Mouse (Mus musculus) heart, postnatal 10 days (tissue): ENCODE results near the gene Hook2. TPM values are rescaled to one million over a fixed set of nuclear protein-coding genes. Genes with fewer than 3 reads are reported as not detected.

Experiments used
- DNase-seq, 2 experiments: peaks; one replicate each; pipeline ENCODE4 v3.0.0; 2021
- intact Hi-C: fragments of 180-260 bp; cut with DNase I; formaldehyde crosslinking; loops from one replicate; pipeline ENCODE4 v1.15.1; 2025
- total RNA-seq, 2 experiments: library from RNA; stranded (reverse); gene quantifications; 2 replicates each; pipeline ENCODE4 v1.2.3; 2021

Hook2 gene
- total RNA-seq: 1 to 10 TPM; 1.8 to 2.3 TPM

DNA sequence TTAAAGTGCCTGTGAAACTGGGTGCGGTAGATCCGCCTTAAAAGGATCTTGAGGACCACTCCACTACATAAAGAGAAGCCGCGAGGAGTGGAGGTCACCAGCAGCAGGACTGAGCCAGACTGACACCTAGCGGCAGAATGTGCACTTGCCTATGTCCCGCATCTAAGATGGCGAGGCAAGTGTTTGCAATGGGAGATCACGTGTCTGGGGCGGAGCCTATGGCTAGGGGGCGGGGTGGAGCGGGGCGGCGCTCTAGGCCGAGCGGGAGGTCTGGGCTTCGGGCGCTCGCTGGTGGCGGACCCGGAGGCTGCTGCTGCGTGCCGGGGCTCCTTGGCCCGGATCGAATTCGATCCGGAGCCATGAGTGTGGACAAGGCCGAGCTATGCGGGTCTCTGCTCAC lies at the start of gene Hook2:
Hook2 (plus strand) TSS at position 255 of the 400 bp plus-strand sequence.
- peak; percentile 98 to 99 for DNase-seq
- intact Hi-C loops: loop anchor here (1.0 kb wide), 1 partner anchor 16 kb away; no protein-coding TSS in a partner anchor

DNA sequence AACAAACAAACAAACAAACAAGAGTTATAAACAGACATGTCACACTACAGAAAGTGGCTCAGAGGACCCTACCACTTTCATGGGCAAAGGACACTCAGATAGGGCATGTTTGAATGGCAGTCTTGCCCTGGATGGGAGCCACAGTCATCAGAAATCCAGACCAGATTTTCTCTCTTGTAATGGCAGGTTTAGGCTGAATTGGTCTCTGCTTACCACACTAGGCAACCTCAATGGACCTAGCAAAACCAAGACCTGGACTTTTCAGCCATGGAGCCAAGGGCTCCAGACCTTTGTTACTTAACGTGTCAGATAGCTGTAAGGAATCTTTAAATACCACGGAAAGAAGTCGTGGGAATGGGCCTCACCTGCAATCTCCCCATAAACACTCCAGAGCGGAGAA lies 46.7 kb upstream of the Hook2 start:
- intact Hi-C loops: no loop called here
- no peak for DNase-seq

DNA sequence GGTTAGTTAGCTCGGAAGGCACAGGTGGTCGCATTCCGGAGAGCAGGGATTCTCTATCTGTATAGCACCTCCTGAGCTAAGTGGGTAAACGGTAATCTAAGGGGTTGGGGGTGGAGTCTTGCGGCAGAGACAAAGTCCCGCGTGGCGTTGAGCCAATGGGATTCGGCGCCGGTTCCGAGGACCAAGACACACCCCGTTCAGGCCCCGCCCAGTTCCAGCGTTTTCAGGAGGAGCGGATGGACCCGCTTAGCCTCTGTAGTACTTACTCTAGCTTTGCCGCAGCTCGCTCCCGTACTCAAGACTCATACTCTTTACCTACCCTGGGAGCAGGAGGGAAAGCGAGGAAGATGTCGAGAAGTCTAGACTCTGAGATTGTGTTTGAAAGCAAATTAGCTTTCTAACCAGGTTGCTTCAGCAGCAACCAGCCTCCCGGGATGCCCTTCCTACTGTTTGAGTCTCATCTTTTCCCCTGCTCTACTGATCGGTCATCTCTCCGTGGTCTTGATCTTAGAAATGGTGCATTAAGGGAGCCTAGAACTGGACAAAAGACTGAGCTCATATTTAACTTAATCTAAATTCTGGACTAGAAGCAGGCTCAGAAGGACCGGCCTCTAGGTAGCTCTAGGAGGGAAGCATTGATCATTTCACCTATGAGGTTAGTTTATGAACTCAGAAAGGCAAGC lies 45.8 kb upstream of the Hook2 start:
- no peak for DNase-seq
- intact Hi-C loops: no loop called here

DNA sequence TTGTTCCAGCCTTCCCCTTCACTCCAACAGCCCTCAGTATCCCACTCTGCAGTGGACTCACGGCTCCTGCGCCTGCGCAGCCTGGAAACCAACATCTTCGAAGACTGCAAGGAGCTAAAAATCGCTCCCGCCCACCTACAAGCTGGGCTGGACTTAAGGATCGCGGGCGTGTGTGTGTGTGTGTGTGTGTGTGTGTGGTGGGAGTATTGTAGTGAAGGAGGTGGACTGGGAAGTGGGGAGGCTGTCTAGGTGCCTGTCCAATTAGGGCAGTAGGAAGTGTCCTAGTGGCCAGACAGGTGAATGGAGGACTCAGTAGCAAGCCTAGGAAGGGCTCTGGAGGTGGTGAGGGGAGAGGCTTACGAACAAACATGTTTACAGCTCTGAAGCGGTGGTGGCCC lies 45.2 kb upstream of the Hook2 start:
- DNase-seq: no peak
- intact Hi-C loops: no loop called here

DNA sequence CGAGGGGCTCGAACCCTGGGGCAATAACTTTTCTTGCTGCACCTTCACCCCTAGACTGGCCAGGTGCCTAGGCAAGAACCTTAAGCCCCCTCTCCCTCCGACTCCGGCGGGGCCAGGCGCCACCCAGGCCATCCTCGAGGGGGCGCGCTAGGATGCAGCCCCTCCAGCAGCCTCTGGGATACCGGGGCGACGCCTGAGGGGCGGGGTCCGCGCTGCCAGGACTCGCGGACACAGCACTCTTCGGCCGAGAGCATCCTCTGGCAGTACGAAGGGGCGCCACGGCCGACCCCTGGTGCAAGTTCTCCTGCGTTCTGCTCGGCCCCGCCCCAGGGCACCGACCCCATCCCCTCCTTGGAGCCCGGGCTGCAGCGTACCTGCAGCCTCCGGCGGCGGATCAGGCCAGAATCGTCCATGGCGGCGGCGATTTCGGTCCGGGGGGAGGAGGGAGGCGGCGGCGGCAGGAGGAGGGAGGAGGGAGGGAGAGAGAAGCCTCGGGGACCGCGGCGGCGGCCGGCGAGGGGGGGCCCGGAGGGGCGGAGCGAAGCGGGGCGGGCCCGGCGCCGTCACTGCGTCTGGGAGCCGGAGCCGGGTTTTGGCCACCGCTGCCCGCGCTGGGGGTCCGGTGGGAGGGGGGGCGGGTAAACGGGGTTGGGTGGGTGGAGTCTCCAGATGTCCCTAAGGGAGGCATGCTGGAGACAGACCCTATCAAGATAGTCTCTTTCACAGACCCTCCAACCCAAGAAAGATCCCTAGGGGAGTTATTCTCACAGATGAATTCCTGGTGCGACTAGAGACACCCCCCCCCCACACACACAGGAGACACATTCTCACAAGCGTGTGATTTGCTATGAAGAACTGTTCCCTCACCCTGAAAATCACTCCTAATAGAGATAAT lies 44.5 kb upstream of the Hook2 start:
- intact Hi-C loops: no loop called here
- no peak for DNase-seq

DNA sequence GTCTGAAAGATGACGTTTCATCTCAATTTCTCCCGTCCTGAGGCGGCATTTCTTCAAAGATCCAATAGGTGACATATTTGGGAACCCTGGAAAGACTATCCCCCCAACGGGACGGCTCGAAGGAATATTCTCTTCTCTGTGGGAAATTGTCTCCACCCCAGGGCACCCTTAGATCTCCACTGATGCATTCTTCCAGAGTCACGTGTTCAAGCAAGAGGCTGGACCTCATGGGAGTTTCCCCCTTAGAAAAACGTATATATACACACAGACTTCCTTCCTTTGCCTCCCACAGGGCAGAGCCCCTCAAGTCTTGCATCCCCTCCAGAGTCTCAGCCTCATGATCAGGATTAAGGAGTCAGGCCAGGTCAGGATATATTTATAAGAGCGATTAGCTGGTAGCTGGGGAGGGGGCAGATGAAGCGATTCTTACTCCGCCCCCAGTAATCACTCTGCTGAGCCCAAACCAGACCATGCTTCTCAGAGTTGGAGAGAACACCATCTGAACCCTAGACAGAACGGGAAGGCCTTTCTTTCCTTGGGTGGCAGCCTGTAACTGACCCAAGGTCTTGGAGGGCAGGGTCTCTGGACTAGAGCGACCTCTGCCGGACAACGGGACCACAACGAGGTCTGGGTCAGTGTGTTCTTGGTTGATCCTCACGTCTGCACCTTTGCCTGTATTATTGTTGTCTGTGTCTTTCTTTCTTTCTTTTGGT lies 43.7 kb upstream of the Hook2 start, which contains the start of gene Rtbdn:
Rtbdn (plus strand) TSS at position 464 of the 713 bp plus-strand sequence.
- intact Hi-C loops: no loop called here
- DNase-seq: no peak

DNA sequence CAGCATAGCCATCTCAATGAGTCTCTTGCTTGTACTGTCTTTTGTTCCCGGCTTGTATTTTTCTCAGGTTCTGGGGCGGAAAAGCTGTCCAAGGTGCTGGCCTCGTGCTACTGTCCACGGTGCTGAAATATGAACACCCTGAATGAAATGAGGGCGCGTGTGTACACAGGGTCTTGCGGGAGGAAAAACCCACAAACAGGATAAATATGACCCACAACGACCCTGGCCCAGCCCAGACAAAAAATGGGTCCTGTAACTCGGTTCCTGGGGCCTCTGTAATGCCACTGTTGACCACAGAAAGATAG lies 43.2 kb upstream of the Hook2 start:
- DNase-seq: peak; percentile 61 to 73
- intact Hi-C loops: no loop called here

DNA sequence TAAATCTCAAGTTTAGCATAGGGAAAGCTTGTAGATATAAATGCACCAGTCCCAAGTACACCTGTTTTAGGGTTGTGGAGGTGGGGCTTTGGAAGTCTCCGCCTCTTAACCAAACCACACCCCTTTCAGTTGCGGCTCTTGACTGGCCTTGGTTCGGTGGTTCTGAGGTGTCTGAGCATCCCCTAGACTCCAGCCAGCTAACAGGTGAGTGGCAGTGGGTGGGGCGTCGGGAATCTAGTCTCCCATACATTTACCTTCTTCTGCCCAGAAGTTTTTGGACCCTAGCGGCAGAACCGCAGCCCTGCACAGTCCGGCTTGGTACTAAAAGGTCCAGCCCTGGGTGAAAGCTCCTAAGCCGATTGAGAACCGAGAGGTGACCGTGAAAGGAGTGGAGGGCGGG lies 40.6 kb upstream of the Hook2 start:
- intact Hi-C loops: no loop called here
- no peak for DNase-seq

DNA sequence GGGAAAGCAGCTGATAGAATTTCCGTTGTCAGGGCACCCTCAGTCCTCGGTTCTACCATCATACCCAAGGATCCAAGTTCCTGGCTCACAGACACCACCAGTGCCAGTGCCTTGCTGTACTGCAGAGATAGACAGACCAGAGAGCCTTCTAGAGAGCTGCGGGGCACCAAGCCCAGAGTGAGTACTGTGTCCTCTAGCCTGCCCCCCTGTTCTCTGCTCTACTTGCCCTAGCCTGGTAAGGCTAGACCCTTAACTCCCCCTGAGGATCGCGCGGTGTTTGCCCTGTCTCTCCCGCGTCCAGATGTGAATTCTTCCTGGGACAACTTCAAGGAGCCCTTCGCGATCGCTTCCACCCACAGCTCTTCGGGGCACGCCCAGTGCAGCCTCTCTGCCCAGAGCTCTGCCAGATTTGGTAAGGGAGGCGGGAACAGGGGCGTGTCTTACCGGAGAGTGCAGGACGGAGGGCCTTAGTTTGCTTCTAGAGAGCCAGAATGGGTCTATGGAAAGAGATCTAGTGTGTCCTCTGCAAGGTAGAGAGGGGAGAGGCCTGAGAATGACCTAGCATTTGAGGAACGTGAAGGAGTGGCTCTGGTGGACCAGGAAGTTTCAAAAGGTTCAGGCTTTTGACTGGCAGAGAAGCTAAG lies 37.7 kb upstream of the Hook2 start:
- DNase-seq: peak; percentile 35 to 56
- intact Hi-C loops: no loop called here

DNA sequence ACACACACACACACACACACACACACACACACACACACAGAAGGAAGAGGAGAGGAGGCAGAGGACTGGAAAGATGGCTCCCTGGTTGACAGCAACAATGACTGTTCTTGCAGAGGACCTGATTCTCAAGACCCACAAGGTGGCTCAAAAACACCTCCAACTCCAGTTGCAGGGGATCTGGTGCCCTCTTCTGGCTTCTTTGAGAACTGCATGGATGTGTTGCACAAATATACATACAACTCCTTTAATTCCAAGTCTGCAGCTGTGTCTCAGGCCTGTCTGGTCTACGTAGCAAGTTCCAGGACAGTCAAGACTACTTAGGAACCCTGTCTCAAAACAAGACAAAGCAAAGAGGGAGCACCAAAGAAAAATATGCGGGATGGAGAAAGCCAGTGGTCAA lies 33.6 kb upstream of the Hook2 start:
- intact Hi-C loops: loop anchor here (5.0 kb wide), 1 partner anchor 41 kb away; no protein-coding TSS in a partner anchor
- DNase-seq: peak; percentile 51 to 81

DNA sequence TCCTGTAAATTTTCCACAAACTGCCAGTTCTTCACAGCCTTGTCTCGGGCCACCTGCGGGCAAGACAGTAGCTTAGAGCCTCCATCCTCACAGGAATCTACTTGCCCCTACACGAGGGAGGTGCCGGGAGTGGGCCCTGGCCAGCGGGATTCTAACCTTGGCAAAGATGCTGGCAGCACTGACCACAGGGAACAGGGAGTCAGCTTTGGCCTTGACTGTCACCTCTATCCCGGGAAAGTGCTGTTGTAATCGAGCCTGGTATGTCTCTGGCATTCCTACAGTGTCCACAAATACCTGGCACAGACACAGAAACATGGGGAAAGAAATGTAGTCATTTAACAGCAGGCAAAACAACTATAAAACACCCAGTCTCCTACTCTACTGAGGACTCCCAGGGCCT lies 30.6 kb upstream of the Hook2 start:
- intact Hi-C loops: loop anchor here (5.0 kb wide), 1 partner anchor 37 kb away; no protein-coding TSS in a partner anchor
- peak; percentile 63 to 65 for DNase-seq

DNA sequence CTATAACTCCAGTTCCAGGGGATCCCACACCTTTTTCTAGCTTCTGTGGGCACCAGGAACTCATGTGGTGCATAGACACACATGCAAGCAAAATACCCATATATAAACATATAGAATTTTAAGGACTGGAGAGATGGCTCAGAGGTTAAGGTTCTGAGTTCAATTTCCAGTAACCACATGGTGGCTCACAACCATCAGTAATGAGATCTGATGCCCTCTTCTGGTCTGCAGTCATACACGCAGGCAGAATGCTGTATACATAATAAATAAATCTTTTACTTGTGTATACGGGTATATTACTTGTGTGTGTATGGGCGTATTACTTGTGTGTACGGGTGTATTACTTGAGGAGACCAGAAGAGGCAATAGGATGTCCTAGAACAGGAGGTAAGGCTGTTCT lies 26.5 kb upstream of the Hook2 start:
- intact Hi-C loops: no loop called here
- no peak for DNase-seq

DNA sequence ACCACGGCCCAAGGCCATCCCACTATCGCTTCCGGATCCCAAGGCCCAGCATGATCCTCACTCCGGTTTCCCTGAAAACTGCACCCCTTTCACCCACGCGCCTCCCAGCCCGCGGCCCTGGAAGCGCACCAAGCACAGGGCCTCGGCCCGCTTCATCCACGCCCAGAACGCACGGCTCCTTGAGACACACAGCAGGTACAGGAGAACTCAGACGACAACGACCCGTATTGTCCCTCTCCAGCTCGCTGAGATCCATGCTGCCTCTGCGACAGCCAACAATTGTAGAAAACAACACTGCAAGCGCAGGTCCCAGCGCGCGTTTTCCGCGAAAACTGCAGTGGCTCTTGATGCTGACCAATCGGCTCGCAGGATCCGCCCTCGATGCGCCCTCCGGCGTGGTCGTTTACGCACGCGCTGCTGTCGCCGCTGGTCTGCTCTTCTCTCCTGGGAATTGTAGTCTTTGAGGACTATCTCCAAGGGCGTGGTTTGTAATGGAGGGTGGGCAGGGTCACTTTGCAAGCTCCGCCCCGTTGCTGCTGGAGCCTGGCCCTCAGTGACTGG lies 24.6 kb upstream of the Hook2 start:
- DNase-seq: peak; percentile 95
- intact Hi-C loops: no loop called here

DNA sequence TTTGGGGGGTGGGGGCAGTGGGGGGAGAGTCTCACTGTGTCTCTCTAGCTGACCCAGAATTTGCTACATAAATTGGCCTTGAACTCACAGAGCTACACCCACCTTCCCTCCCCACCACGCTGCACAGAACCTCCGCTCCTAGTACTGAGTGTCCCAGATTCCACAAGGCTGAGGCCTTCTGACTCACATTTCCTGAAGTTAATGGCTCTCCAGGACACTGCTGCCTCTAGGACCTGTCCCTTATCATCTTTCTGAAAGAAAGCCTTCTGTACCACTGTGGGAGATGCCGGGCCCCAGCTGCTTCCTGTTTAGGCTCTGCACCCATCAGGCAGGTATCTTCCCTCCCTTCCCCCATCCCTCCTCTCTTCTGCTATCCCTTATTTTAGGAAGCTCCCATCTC lies 23.8 kb upstream of the Hook2 start:
- no peak for DNase-seq
- intact Hi-C loops: no loop called here

DNA sequence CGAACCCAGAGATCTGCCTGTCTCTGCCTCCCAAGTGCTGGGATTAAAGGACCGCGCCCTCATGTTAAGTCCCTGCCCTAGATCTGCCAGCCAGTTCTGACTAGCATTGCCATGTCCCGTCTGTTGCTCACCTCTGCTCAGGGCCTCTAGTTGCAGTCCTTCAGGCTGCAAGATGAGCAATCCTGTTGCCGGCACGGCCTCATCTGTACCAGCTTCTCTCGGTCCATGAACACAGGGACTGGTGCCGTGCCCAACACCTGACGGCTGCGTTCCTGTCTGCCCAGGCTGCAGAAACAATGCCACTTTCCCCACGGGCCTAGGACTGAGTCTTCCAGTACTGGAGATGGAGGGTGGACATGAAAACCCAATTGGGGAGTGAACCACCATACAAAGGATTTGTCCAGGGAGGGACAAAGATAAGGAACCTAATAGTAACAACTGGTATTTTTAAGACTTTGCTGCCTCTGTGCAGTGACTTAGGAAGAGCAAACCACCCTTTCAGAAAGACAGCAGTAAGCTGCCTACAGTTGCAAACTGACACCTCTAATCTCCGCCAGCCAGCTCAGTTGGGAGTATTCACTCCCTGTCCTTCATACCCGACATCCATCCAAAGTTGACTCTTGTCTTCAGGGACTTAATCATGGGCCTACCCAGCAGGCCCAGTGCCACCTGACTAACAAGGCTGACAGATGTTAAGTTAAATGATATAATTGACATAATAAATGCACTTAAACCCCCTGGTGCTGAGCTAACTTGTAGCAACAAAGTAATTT lies 22.7 kb upstream of the Hook2 start:
- intact Hi-C loops: no loop called here

DNA sequence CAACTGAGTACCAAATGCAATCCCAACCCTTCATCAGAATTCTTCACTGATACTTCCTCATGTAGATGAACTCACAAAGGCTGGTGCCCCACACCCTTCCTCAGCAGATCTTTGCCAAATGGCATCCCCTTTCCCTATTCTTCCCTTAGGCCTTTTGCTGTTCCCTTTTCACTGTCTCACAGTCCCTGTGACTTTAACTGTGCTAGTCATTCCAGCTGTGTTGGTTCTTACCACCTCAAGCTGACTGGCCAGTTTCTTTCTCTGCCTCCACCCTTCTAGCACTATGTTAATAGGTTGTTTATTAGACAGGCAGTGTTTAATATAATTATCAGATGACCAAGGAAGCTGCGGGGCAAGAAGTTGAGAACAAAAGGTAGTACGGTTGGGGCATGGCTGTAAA lies 21.8 kb upstream of the Hook2 start:
- intact Hi-C loops: no loop called here
- no peak for DNase-seq

More for the DNA sequence above, 22.7 kb upstream of the Hook2 start:
- no peak for DNase-seq

DNA sequence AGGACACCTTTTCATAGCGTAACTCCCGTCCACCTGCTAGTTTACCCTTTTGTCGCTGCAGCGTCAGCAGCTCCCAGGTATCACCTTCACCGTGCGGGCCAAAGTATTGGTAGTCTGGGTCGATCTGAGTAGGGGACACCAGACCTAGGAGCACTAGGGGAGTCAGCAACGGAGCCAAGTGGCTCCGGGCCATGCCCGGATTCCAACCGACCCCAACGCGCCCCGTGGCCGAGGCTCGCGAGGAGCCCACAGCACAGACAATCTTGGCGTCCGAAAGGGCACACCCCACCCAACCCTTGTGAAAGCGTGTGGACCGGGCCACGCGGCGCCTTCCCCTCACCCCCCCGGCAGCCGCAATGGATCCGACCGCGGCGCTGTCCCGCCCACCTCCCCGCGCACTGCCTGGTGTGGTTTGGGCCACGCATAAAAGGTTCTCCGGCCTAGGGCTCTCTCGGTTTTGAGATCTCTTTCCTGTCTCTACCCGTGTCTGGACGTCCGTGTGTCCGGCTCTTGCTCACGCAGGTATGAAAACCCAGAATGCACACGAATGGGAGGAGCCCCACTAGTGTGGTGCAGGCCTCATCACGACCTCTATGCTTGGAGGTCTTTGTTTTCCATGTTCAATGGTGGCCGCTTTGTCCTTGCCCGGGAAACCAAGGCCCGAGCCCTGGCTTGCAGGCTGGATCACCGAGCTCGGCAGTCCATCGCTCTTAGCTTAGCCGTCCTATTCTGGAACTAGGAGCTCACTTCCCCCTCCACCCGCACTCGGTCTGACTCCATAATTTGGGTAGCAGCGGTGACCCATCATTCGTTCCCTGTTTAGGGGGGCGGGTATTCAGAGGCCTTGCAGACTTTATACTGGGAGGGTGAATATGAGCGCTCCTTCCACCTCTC lies 20.9 kb upstream of the Hook2 start, which contains the start of the genes Gm49661, Prdx2 and Rnaseh2a:
Gm49661 (minus strand) TSS at position 193 of the 894 bp plus-strand sequence.
Prdx2 (plus strand) TSS at position 347 of the 894 bp plus-strand sequence.
Rnaseh2a (minus strand) TSS at position 527 of the 894 bp plus-strand sequence.
- peak; percentile 84 to 85 for DNase-seq
- intact Hi-C loops: no loop called here

DNA sequence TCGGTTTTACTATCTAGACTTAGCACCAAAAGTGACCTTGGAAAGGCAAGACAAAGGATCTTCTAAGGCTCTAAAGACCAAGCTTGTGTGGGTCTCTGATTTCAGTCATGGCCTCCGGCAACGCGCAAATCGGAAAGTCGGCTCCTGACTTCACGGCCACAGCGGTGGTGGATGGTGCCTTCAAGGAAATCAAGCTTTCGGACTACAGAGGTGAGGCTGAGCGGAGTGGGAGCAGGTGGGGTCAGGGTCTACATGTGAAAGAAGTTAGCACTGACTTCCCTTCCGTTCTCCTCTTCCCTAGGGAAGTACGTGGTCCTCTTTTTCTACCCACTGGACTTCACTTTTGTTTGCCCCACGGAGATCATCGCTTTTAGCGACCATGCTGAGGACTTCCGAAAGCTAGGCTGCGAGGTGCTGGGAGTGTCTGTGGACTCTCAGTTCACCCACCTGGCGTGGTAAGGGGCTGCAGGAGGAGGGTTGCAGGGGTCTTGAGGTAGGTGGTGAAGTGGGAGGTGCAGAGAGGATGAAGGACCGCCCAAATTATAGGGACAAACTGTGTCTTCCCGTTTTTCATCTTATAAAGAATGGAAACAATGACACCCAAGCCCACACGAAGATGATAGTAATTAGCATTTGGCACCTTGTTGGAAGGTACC lies 20.1 kb upstream of the Hook2 start:
- no peak for DNase-seq
- intact Hi-C loops: no loop called here
